Mouse (Mus musculus) forebrain, embryonic 13.5 days (tissue): ENCODE measurements around the gene Chrnd. TPM values are rescaled to one million over a fixed set of nuclear protein-coding genes. Genes with fewer than 3 reads are reported as not detected.

Experiments
- ATAC-seq: fragments of 200-750 bp; cut with Nextera tagmentation; 2 replicates; pipeline ENCODE4 v1.8.0; 2017
- H3K27ac ChIP-seq: fragments of 300-500 bp; sonication (generic); 2 replicates; pipeline ENCODE4 v1.5.1; 2015; ENCODE audit warnings: inconsistent platforms, mild to moderate bottlenecking, moderate library complexity
- H3K27me3 ChIP-seq: fragments of 300-500 bp; sonication (generic); 2 replicates; pipeline ENCODE4 v1.6.1; 2015; ENCODE audit warnings: mild to moderate bottlenecking, inconsistent platforms
- H3K36me3 ChIP-seq: fragments of 300-500 bp; sonication (generic); 2 replicates; pipeline ENCODE4 v1.6.1; 2015; ENCODE audit warnings: mild to moderate bottlenecking, inconsistent platforms; ENCODE audit not compliant: poor library complexity, severe bottlenecking
- H3K4me1 ChIP-seq: fragments of 300-500 bp; sonication (generic); 2 replicates; pipeline ENCODE4 v1.6.1; 2015; ENCODE audit warnings: inconsistent platforms
- H3K4me2 ChIP-seq: fragments of 300-500 bp; sonication (generic); 2 replicates; pipeline ENCODE4 v1.6.1; 2015; ENCODE audit warnings: inconsistent platforms, mild to moderate bottlenecking, moderate library complexity
- H3K4me3 ChIP-seq: fragments of 300-500 bp; sonication (generic); 2 replicates; pipeline ENCODE4 v1.5.1; 2015; ENCODE audit warnings: mild to moderate bottlenecking, inconsistent platforms
- H3K9ac ChIP-seq: fragments of 300-500 bp; sonication (generic); 2 replicates; pipeline ENCODE4 v1.6.1; 2015; ENCODE audit warnings: mild to moderate bottlenecking, inconsistent platforms
- H3K9me3 ChIP-seq: fragments of 300-500 bp; sonication (generic); replicated peaks from 2 replicates; pipeline ENCODE4 v1.6.1; 2016; ENCODE audit warnings: inconsistent platforms
- WGBS: fragments of 180-500 bp; shearing (Covaris S2); methylation state at CpG from one replicate; pipeline ENCODE4 v1.1.7; 2015; 5-methylcytosine and 5-hydroxymethylcytosine counted together
- polyA plus RNA-seq: library from polyadenylated mRNA; unstranded; fragments of >200 nt; fragmentation: Nextera tagmentation; extraction: Ambion mirVana; gene quantifications from 2 replicates; pipeline ENCODE4 v1.2.1, GENCODE M21; 2015

Chrnd gene
- polyA plus RNA-seq, 1 experiment from 2014 or later: not detected

GRCm38 (mm10) chr1:87185526-87185925, 4.9 kb upstream of the Chrnd start:
- Histone ChIP-seq H3K4me1 (peaks cover 27% of the 10 kb centered on the region), H3K27ac (no peak overlapping the region), H3K4me2 (no peak overlapping the region), H3K9ac (no peak overlapping the region), H3K4me3 (0 out of 2 replicates have a peak overlapping the region, but pooled peaks have one; percentile 49), H3K27me3 (peaks cover 69% of the 10 kb centered on the region), H3K9me3 (no peaks in the 10 kb centered on the region), H3K36me3 (no peaks in the 10 kb centered on the region)
- WGBS: 16% methylated on average over 13 of the region's 13 CpGs
- ATAC-seq: no peak

GRCm38 (mm10) chr1:87186261-87187036, 4.0 kb upstream of the Chrnd start:
- no peaks in the 10 kb centered on the region for H3K9me3 ChIP-seq
- peaks cover 68% of the 10 kb centered on the region for H3K27me3 ChIP-seq
- ATAC-seq: peak; percentile 63
- peak overlapping the region; percentile 49 for H3K4me3 ChIP-seq
- H3K36me3 ChIP-seq: no peaks in the 10 kb centered on the region
- H3K4me1 ChIP-seq: peaks cover 27% of the 10 kb centered on the region
- H3K9ac ChIP-seq: peak overlapping the region; percentile 66
- 2% methylated on average over 54 of the region's 54 CpGs for WGBS
- peak overlapping the region; percentile 79 for H3K4me2 ChIP-seq
- H3K27ac ChIP-seq: no peak overlapping the region

- H3K4me3 ChIP-seq: peak overlapping the region; percentile 49
Observed at GRCm38 (mm10) chr1:87187037-87187355, 3.4 kb upstream of the Chrnd start.

DNA sequence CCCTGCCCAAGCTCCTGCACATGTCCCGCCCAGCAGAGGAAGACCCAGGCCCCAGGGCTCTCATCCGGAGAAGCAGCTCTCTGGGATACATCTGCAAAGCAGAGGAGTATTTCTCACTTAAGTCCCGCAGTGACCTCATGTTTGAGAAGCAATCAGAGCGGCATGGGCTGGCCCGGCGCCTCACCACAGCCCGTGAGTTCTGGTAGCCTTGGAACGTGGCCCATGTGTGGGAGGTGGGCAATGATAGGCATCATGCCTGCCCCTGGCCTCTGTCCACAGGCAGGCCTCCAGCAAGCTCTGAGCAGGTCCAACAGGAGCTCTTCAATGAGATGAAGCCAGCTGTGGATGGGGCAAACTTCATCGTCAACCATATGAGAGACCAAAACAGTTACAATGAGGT, 6.9 kb downstream of the Chrnd start:
- no peaks in the 10 kb centered on the region for H3K4me1 ChIP-seq
- no peak for ATAC-seq
- no peaks in the 10 kb centered on the region for H3K27me3 ChIP-seq
- H3K9me3 ChIP-seq: no peaks in the 10 kb centered on the region
- no peak overlapping the region for H3K9ac ChIP-seq
- H3K4me3 ChIP-seq: no peak overlapping the region
- WGBS: 87% methylated on average over 9 of the region's 9 CpGs
- H3K27ac ChIP-seq: no peak overlapping the region
- H3K36me3 ChIP-seq: no peaks in the 10 kb centered on the region
- H3K4me2 ChIP-seq: no peak overlapping the region

More at GRCm38 (mm10) chr1:87187037-87187355, 3.4 kb upstream of the Chrnd start:
- Histone ChIP-seq H3K9ac (peak overlapping the region; percentile 66), H3K4me2 (peak overlapping the region; percentile 79), H3K27me3 (peaks cover 67% of the 10 kb centered on the region), H3K9me3 (no peaks in the 10 kb centered on the region), H3K27ac (no peak overlapping the region), H3K36me3 (no peaks in the 10 kb centered on the region), H3K4me1 (peaks cover 27% of the 10 kb centered on the region)
- peak; percentile 43 for ATAC-seq
- 0% methylated on average over 15 of the region's 15 CpGs for WGBS

DNA sequence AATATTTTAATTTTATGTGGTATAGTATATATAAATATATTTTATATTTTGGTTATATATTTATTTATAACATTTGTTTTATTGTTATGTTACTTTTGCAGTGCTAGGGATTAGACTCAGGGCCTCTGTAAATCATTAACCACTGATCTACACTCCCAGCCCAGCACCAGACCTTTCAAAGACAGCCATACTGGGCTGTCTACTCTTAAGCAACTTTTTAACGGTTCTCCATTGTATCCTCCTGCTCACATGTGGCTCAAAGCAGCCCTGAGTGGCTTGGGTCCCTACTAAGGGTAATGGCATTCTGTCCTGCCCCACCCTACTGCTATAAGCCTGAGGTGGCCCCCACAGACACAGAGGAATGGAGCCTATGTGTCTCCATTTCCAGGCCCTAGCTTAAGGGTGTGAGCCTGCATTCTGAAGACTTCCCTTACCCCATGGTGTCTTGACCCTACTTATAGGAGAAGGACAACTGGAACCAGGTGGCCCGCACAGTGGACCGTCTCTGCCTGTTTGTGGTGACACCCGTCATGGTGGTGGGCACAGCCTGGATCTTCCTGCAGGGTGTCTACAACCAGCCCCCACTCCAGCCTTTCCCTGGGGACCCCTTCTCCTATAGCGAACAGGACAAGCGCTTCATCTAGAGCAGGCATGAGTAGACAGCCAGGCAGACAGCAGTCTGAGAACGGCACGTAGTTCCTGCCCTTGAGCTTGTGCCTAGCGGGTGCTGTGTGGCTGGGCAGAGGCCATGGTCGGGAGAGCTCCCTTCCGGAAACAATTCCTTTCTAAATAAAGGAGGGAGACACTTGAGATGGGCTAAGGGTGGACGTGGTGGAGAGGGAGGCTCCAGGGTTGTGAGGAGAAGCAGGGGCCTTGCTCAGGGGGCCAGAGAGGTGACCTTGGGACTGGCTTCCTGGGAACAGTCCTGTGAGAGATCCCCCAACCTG, 8.0 kb downstream of the Chrnd start:
- Histone ChIP-seq H3K4me2 (no peak overlapping the region), H3K4me3 (no peak overlapping the region), H3K27ac (no peak overlapping the region), H3K9ac (no peak overlapping the region), H3K4me1 (no peaks in the 10 kb centered on the region), H3K36me3 (no peaks in the 10 kb centered on the region), H3K9me3 (no peaks in the 10 kb centered on the region), H3K27me3 (no peaks in the 10 kb centered on the region)
- 86% methylated on average over 12 of the region's 12 CpGs for WGBS
- no peak for ATAC-seq

DNA sequence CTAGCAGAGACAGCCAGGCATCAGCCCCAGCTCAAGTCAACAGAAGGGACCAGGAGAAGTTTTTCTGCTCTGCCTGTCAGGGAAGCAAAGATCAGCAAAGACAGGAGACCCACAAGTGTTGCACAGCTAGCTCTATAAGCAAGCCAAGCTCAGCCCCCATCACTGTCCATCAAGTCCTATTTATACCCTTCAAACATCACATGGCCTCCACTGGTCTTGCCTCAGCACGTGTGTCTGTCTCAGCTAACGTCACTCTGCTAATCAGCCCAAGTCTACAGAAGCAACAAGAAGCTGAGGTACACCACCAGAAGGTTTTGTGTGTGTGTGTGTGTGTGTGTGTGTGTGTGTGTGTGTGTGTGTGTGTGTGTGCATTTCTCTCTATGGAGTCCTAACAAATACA, 10.4 kb downstream of the Chrnd start:
- ATAC-seq: no peak
- Histone ChIP-seq H3K27me3 (peaks cover 3% of the 10 kb centered on the region), H3K27ac (no peak overlapping the region), H3K4me1 (no peaks in the 10 kb centered on the region), H3K36me3 (no peaks in the 10 kb centered on the region), H3K9me3 (no peaks in the 10 kb centered on the region), H3K4me2 (no peak overlapping the region), H3K9ac (no peak overlapping the region), H3K4me3 (no peak overlapping the region)
- WGBS: 75% methylated on average over 2 of the region's 2 CpGs

DNA sequence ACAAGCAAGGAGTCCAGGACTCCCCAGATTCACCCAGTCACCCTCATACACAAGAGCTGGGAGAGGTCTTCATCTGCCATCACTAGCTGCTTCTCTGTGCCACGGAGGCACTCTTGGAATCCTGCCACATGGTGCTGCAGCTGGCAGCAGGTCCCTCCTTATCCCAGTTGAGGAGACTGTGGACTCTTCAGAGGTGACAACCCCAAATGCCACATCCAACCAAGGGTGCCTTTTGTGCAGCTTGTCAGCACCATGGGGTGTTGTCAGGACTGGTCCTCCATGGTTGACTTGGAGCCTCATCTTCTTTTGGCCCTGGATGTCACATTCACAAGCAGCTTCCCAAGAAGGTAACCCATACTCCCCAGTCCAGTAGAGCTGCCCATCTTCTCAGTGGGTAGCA, 11.4 kb downstream of the Chrnd start:
- peaks cover 14% of the 10 kb centered on the region for H3K27me3 ChIP-seq
- H3K9me3 ChIP-seq: no peaks in the 10 kb centered on the region
- WGBS: 48% methylated on average over 1 of the region's 1 CpGs
- H3K4me3 ChIP-seq: no peak overlapping the region
- no peaks in the 10 kb centered on the region for H3K36me3 ChIP-seq
- H3K4me1 ChIP-seq: no peaks in the 10 kb centered on the region
- no peak overlapping the region for H3K27ac ChIP-seq
- H3K9ac ChIP-seq: no peak overlapping the region
- no peak overlapping the region for H3K4me2 ChIP-seq
- ATAC-seq: no peak

- H3K9me3 ChIP-seq: no peaks in the 10 kb centered on the region
- H3K27ac ChIP-seq: no peak overlapping the region
- no peak overlapping the region for H3K4me3 ChIP-seq
- H3K36me3 ChIP-seq: no peaks in the 10 kb centered on the region
- ATAC-seq: no peak
- H3K9ac ChIP-seq: no peak overlapping the region
- peaks cover 26% of the 10 kb centered on the region for H3K27me3 ChIP-seq
- WGBS: 80% methylated on average over 5 of the region's 5 CpGs
- H3K4me1 ChIP-seq: no peaks in the 10 kb centered on the region
- no peak overlapping the region for H3K4me2 ChIP-seq
Observed at GRCm38 (mm10) chr1:87203779-87204178, 13.4 kb downstream of the Chrnd start.

DNA sequence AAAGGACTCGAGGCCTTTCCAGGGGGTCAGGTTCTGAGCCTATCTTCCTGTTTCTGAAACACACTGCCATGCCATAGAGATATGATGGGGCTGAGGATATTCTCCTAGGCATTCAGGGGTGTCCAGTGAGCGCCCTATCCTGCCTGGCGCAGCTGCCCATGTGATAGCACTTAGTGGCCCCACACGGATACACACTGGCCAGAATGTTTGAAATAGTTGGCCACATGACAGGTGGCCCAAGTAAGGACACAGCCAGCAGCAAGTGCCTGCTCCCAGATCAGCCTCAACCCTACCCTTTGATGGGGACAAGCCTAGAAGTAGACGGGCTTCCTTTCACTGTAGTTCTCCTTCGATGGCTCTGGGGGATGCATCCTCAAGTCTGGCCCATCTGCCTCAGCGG, 14.1 kb downstream of the Chrnd start, which contains the start of gene Chrng:
TSS of gene Chrng (plus strand) at position 193 of the 400 bp plus-strand sequence.
- Histone ChIP-seq H3K9me3 (no peaks in the 10 kb centered on the region), H3K4me1 (no peaks in the 10 kb centered on the region), H3K27ac (no peak within 1 kb of the TSS), H3K4me3 (no peak within 1 kb of the TSS), H3K9ac (no peak within 1 kb of the TSS), H3K4me2 (no peak within 1 kb of the TSS), H3K36me3 (no peaks in the 10 kb centered on the region), H3K27me3 (peaks cover 28% of the 10 kb centered on the region)
- 90% methylated on average over 7 of the region's 7 CpGs for WGBS
- ATAC-seq: no peak

DNA sequence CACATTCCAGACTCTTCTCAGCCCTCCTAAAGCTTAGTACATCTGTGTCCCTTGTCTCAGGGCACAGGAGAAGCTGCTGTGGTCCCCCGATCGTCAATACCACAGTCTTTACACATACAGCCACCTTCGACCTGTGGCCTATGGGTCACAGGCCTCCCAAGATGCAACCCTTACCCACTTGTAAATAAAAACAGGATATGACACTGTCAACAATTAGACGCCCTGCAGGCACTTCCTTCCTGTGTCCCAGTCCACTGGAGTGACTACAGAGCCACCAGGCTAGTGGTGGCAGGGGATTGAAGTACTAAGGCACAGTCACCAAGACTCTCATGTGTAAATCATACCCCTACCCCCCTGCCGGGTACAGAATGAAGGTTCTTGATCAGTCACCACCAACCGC, 14.6 kb downstream of the Chrnd start:
- ATAC-seq: no peak
- H3K9ac ChIP-seq: no peak overlapping the region
- 79% methylated on average over 6 of the region's 6 CpGs for WGBS
- no peak overlapping the region for H3K4me3 ChIP-seq
- no peak overlapping the region for H3K27ac ChIP-seq
- H3K4me2 ChIP-seq: no peak overlapping the region
- H3K9me3 ChIP-seq: no peaks in the 10 kb centered on the region
- H3K27me3 ChIP-seq: peaks cover 31% of the 10 kb centered on the region
- no peaks in the 10 kb centered on the region for H3K4me1 ChIP-seq
- H3K36me3 ChIP-seq: no peaks in the 10 kb centered on the region

- WGBS: 58% methylated on average over 3 of the region's 3 CpGs
- no peak for ATAC-seq
- Histone ChIP-seq H3K9ac (no peak overlapping the region), H3K4me3 (no peak overlapping the region), H3K4me2 (no peak overlapping the region), H3K9me3 (no peaks in the 10 kb centered on the region), H3K4me1 (no peaks in the 10 kb centered on the region), H3K27me3 (peaks cover 31% of the 10 kb centered on the region), H3K27ac (no peak overlapping the region), H3K36me3 (no peaks in the 10 kb centered on the region)
Observed at GRCm38 (mm10) chr1:87205502-87205901, 15.1 kb downstream of the Chrnd start.

DNA sequence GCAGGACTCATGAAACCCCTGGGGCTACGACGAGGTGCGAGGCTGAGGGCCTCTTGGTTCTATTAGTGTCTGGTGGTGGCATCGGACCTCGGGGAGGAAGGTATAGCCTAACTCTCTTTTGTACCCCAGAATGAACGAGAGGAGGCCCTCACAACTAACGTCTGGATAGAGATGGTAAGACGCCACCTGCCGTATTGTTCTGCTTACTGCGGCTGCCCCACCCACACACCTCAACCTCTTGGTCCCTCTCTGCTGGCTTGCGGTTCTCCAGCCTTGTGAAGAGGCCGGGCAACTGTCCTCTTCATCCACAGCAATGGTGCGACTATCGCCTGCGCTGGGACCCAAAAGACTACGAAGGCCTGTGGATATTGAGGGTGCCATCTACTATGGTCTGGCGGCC, 15.9 kb downstream of the Chrnd start:
- WGBS: 16% methylated on average over 17 of the region's 17 CpGs
- no peaks in the 10 kb centered on the region for H3K36me3 ChIP-seq
- ATAC-seq: no peak
- no peak overlapping the region for H3K9ac ChIP-seq
- no peaks in the 10 kb centered on the region for H3K9me3 ChIP-seq
- H3K4me3 ChIP-seq: no peak overlapping the region
- no peak overlapping the region for H3K4me2 ChIP-seq
- H3K27ac ChIP-seq: no peak overlapping the region
- H3K27me3 ChIP-seq: peaks cover 31% of the 10 kb centered on the region
- no peaks in the 10 kb centered on the region for H3K4me1 ChIP-seq
